Mouse (Mus musculus) small intestine, adult 2 months (tissue): ENCODE results near the gene Anapc1.

Experiments
- CTCF ChIP-seq: fragments of 200-500 bp; IDR thresholded peaks from 2 replicates; pipeline ENCODE4 v1.5.1; 2012; ENCODE audit warnings: low read depth, mild to moderate bottlenecking, control low read depth, inconsistent platforms, low read length, moderate library complexity, mixed read lengths; ENCODE audit not compliant: insufficient replicate concordance, insufficient read length; ENCODE audit errors: extremely low read depth
- POLR2A ChIP-seq: fragments of 200-500 bp; IDR thresholded peaks from 2 replicates; pipeline ENCODE4 v1.6.1; 2012; ENCODE audit warnings: low read depth, mild to moderate bottlenecking, control low read depth, inconsistent platforms, low read length, moderate library complexity

DNA sequence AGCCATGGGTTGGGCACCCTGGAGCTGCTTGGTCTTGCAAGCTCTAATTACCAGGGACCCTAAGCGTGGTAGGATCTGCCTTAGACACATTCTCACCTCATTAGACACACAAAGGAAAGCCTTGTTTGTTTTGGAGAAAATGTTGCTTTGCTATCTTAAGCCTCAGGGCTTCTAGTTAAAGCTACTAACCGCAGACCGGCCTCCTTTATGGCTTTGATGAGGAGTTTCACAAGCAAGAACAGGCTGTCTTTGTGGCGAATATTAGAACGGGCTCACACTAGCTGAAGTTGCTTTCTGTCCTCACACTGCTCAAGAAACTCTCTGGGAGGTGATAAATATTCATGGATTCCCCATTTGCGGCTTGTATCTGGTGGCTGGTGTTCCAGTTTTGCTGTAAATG, 22.1 kb upstream of the Anapc1 start:
- no peak for TF ChIP-seq CTCF
- TF ChIP-seq POLR2A = no peak
